Mouse (Mus musculus): Measurements from ENCODE around the gene Tbxa2r.

- TF ChIP-seq NELFE (IDR thresholded peaks at IDR 0.05; ENCODE audit: low read depth, low read length) (no peak), USF2 (conservative IDR thresholded peaks at IDR 0.05; ENCODE audit: low read depth, low read length) (no peak), POLR2A (IDR thresholded peaks at IDR 0.05; ENCODE audit: low read depth, low read length) (no peak), CTCF (conservative IDR thresholded peaks at IDR 0.05 in 1 of 2, IDR thresholded peaks at IDR 0.05 in 1 of 2; ENCODE audit: low read depth in 2 of 2, low read length in 2 of 2) (no peak), MAFK (IDR thresholded peaks at IDR 0.05; ENCODE audit: insufficient replicate concordance, low read length) (no peak), E2F4 (IDR thresholded peaks at IDR 0.05; ENCODE audit: insufficient replicate concordance, low read depth, low read length) (no peak), ELF1 (IDR thresholded peaks at IDR 0.05; ENCODE audit: low read depth, low read length) (no peak)
Observed at GRCm38 (mm10) chr10:81326858-81327257, 1.7 kb upstream of the Tbxa2r start.
